Mouse (Mus musculus): Measurements from ENCODE around the gene Gm42957. TPM values are rescaled to one million over a fixed set of nuclear protein-coding genes. Genes with fewer than 3 reads are reported as not detected.
"Not testable (repeated sequence)": the region's sequence is repeated elsewhere in the genome, so short reads cannot be mapped to it uniquely, and the experiment has no call there.

The Gm42957 gene
- polyA plus RNA-seq, 1 experiment from 2014 or later: 0.08 TPM

DNA sequence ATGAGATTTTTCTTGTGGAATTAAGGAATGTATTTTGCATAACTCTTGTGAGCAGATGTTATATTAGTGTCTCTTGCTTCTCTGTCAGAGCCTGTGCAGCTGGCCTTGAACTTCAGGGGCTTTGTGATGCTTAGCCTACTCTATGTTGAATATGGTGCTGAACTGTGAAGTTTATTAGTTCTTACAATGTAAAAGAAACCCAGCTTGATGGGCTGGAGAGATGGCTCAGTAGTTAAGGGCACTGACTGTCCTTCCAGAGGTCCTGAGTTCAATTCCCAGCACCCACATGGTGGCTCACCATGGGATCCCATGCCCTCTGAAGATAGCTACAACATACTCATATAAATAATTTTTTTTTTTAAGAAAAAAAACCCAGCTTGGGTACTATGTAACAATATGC lies 3.2 kb upstream of the Gm42957 start:
- H3K4me2 ChIP-seq (replicated peaks): no peak overlapping the region
- peaks cover 37% of the 10 kb centered on the region for H3K4me1 ChIP-seq
- H3K36me3 ChIP-seq: peaks cover 23% of the 10 kb centered on the region
- no peak overlapping the region for H3K4me3 ChIP-seq
- H3K27ac ChIP-seq (replicated peaks): no peak overlapping the region
- H3K27me3 ChIP-seq: no peaks in the 10 kb centered on the region
- no peak overlapping the region for H3K9ac ChIP-seq (replicated peaks)
- H3K9me3 ChIP-seq: no peaks in the 10 kb centered on the region
- ATAC-seq (replicated peaks): no peak

DNA sequence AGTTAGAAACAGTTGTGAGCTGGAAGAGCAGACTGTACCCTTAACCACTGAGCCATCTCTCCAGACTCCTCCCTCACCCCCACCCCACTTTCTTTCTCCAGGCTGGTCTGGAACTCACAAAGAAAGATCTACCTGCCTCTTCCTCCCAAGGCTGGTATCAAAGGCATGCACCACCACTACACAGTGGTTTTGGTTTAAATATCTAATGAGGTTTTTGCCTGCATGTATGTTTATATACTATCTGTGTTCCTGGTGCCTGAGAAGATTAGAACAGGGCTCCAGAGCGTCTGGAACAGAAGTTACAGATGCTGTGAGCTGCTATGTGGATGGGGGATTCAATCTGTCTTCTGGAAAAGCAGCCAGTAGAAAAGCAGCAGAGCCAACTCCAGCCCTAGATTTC lies 1.3 kb upstream of the Gm42957 start:
- Histone ChIP-seq H3K4me3 (no peak overlapping the region), H3K9me3 (no peaks in the 10 kb centered on the region), H3K27me3 (no peaks in the 10 kb centered on the region), H3K4me1 (peaks cover 40% of the 10 kb centered on the region), H3K27ac (replicated peaks) (no peak overlapping the region), H3K9ac (replicated peaks) (no peak overlapping the region), H3K36me3 (peaks cover 37% of the 10 kb centered on the region), H3K4me2 (replicated peaks) (no peak overlapping the region)
- 84% methylated on average over 1 of the region's 1 CpGs for WGBS
- no peak for ATAC-seq (replicated peaks)

- 10% methylated on average over 15 of the region's 15 CpGs for WGBS
- peaks cover 28% of the 10 kb centered on the region for H3K4me1 ChIP-seq
- peak overlapping the region; percentile 98 for H3K9ac ChIP-seq (replicated peaks)
- H3K36me3 ChIP-seq: peaks cover 42% of the 10 kb centered on the region
- no peaks in the 10 kb centered on the region for H3K27me3 ChIP-seq
- no peak for ATAC-seq (replicated peaks)
- peak overlapping the region; percentile 84 for H3K4me2 ChIP-seq (replicated peaks)
- no peaks in the 10 kb centered on the region for H3K9me3 ChIP-seq
- H3K27ac ChIP-seq (replicated peaks): peak overlapping the region; percentile 91
- H3K4me3 ChIP-seq: peak overlapping the region; percentile 93
These were observed 632 bp downstream of the Gm42957 start for GRCm38 (mm10) chr3:96635906-96636305.

DNA sequence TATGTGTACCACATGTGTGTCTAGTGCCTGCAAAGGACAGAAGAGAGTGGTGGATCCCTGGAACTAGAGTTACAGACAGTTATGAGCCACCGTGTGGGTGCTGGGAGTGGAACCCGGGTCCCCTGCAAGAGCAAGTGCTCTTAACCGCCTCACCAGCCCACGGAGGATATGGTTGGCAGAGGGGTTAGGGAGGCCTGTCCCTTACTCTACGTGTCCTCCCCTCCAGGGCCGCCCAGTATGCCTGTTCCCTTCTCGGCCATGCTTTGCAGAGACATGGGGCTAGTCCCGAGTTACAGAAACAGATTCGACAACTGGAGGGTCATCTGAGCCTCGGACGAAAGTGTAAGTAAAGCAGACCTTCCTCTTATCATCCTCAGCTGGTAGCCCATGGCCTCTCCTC lies 1.2 kb downstream of the Gm42957 start:
- H3K27me3 ChIP-seq: no peaks in the 10 kb centered on the region
- H3K27ac ChIP-seq (replicated peaks): no peak overlapping the region
- ATAC-seq (replicated peaks): no peak
- H3K4me1 ChIP-seq: peaks cover 24% of the 10 kb centered on the region
- peaks cover 39% of the 10 kb centered on the region for H3K36me3 ChIP-seq
- H3K4me3 ChIP-seq: peak overlapping the region; percentile 93
- 69% methylated on average over 11 of the region's 11 CpGs for whole genome bisulfite sequencing
- no peak overlapping the region; the same call in 1 of the 2 replicates for H3K9ac ChIP-seq (replicated peaks)
- peak overlapping the region; percentile 84 for H3K4me2 ChIP-seq (replicated peaks)
- no peaks in the 10 kb centered on the region for H3K9me3 ChIP-seq

- Histone ChIP-seq H3K27me3 (no peaks in the 10 kb centered on the region), H3K27ac (replicated peaks) (no peak overlapping the region), H3K9me3 (no peaks in the 10 kb centered on the region), H3K4me3 (no peak overlapping the region), H3K36me3 (peaks cover 35% of the 10 kb centered on the region), H3K9ac (replicated peaks) (no peak overlapping the region), H3K4me1 (peaks cover 24% of the 10 kb centered on the region), H3K4me2 (replicated peaks) (no peak overlapping the region)
- WGBS: 76% methylated on average over 1 of the region's 1 CpGs
- no peak for ATAC-seq (replicated peaks)
These were observed 3.9 kb downstream of the Gm42957 start for GRCm38 (mm10) chr3:96639219-96639618.

- H3K9me3 ChIP-seq: no peaks in the 10 kb centered on the region
- WGBS: 64% methylated on average over 7 of the region's 7 CpGs
- H3K9ac ChIP-seq (replicated peaks): no peak within 1 kb of the TSS
- no peak within 1 kb of the TSS for H3K4me3 ChIP-seq
- H3K27ac ChIP-seq (replicated peaks): no peak within 1 kb of the TSS
- H3K4me2 ChIP-seq (replicated peaks): no peak within 1 kb of the TSS
- no peaks in the 10 kb centered on the region for H3K4me1 ChIP-seq
- ATAC-seq (replicated peaks): no peak
- H3K27me3 ChIP-seq: no peaks in the 10 kb centered on the region
- H3K36me3 ChIP-seq: peaks cover 21% of the 10 kb centered on the region
These were observed 9.9 kb downstream of the Gm42957 start, which contains the start of gene Itga10 for GRCm38 (mm10) chr3:96645018-96645649. Itga10 (plus strand) TSS chr3:96645584.

DNA sequence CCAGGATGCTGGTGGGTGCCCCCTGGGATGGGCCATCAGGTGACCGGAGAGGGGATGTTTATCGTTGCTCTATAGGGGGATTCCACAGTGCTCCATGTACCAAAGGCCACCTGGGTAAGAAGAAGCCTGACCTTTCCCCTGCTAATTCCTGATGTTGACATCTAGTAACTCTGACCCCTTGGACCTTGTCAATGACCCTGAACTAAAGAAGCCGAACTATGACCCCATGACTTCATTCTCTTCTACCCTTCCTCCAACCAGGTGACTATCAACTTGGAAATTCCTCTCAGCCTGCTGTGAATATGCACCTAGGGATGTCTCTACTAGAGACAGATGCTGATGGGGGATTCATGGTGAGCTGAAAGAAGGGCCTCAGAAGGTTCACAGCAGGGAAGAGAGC lies 12.1 kb downstream of the Gm42957 start:
- WGBS: 85% methylated on average over 3 of the region's 3 CpGs
- H3K9me3 ChIP-seq: no peaks in the 10 kb centered on the region
- H3K4me1 ChIP-seq: no peaks in the 10 kb centered on the region
- no peaks in the 10 kb centered on the region for H3K27me3 ChIP-seq
- H3K27ac ChIP-seq (replicated peaks): no peak overlapping the region
- no peak overlapping the region for H3K9ac ChIP-seq (replicated peaks)
- H3K4me2 ChIP-seq (replicated peaks): no peak overlapping the region
- peaks cover 18% of the 10 kb centered on the region for H3K36me3 ChIP-seq
- no peak for ATAC-seq (replicated peaks)
- no peak overlapping the region for H3K4me3 ChIP-seq

DNA sequence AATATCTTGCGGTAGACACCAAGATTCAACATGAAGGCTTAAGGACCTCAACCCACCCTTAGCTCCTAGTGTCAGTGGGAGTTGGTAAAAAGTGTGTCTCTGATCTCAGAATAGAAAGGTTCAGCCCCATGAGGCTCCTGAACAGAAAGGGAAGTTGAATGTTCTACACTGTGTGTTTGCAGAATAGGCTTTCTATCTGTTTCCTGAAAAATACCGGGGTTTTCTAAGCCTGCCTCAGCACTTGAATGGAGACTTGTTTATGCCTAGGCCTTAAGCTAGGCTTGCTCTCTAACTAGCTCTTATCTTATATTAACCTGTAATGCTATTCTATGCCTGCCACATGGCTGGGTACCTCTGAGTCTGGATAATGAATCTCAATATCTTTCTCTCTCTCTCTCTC lies 25.6 kb downstream of the Gm42957 start:
- no peaks in the 10 kb centered on the region for H3K9me3 ChIP-seq
- H3K27ac ChIP-seq (replicated peaks): no peak overlapping the region
- no peak overlapping the region for H3K4me3 ChIP-seq
- no peak for ATAC-seq (replicated peaks)
- peaks cover 10% of the 10 kb centered on the region for H3K4me1 ChIP-seq
- H3K4me2 ChIP-seq (replicated peaks): no peak overlapping the region
- WGBS: 94% methylated on average over 2 of the region's 2 CpGs
- no peaks in the 10 kb centered on the region for H3K27me3 ChIP-seq
- no peak overlapping the region for H3K9ac ChIP-seq (replicated peaks)
- no peaks in the 10 kb centered on the region for H3K36me3 ChIP-seq

- 37% methylated on average over 8 of the region's 8 CpGs for WGBS
- Histone ChIP-seq H3K4me2 (replicated peaks) (peak overlapping the region; percentile 64), H3K4me3 (peak overlapping the region; percentile 40), H3K9me3 (no peaks in the 10 kb centered on the region), H3K4me1 (peaks cover 10% of the 10 kb centered on the region), H3K27me3 (no peaks in the 10 kb centered on the region), H3K9ac (replicated peaks) (peak overlapping the region; percentile 52; the same call in 1 of the 2 replicates), H3K27ac (replicated peaks) (peak overlapping the region; percentile 74; the same call in 1 of the 2 replicates), H3K36me3 (no peaks in the 10 kb centered on the region)
- ATAC-seq (replicated peaks): peak; percentile 38; the same call in 1 of the 2 replicates
These were observed 27.6 kb downstream of the Gm42957 start for GRCm38 (mm10) chr3:96662731-96663316.

DNA sequence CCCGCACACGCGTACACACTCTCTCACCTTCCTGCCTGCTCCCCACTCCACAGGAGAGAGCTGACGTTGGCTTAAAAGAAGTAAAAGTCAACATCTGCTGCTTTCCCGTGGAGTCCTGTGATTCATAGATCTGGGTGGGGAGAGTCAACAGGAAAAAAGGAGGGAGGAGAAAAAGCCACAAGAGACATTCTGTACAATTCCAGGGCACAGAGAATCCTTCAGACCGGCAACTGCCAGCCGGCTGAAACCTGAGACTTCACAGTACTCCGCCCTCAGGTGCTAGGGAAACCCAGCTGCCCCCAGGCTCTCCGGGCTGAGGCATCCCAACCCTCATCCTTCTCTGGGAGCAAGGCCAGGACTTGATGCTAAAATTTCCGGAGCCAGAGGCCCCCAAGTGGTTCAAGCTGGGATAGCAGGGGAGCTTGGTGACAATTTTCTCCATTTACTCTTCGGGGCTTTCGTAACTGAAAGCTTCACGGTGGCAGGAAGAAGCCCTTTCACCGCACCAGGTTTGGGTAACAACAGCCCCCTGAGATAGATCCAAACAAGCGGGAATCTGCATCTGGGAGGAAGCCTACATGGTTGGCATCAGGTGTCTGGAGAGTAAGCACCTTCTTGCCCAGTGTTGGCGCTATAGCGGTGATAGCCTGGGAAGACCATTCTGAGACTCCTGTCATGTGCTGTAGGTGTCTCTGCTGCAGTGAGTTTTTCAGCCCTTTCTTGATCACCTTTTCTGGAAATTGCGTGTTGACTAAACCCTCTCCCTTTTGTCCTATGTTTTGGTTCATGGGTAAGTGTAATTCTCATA lies 28.4 kb downstream of the Gm42957 start:
- Histone ChIP-seq H3K4me3 (peak overlapping the region; percentile 40), H3K27me3 (no peaks in the 10 kb centered on the region), H3K9ac (replicated peaks) (peak overlapping the region; percentile 52), H3K4me1 (peaks cover 10% of the 10 kb centered on the region), H3K36me3 (no peaks in the 10 kb centered on the region), H3K27ac (replicated peaks) (peak overlapping the region; percentile 74), H3K4me2 (replicated peaks) (peak overlapping the region; percentile 64), H3K9me3 (no peaks in the 10 kb centered on the region)
- ATAC-seq (replicated peaks): peak; percentile 84
- 6% methylated on average over 15 of the region's 18 CpGs for WGBS

DNA sequence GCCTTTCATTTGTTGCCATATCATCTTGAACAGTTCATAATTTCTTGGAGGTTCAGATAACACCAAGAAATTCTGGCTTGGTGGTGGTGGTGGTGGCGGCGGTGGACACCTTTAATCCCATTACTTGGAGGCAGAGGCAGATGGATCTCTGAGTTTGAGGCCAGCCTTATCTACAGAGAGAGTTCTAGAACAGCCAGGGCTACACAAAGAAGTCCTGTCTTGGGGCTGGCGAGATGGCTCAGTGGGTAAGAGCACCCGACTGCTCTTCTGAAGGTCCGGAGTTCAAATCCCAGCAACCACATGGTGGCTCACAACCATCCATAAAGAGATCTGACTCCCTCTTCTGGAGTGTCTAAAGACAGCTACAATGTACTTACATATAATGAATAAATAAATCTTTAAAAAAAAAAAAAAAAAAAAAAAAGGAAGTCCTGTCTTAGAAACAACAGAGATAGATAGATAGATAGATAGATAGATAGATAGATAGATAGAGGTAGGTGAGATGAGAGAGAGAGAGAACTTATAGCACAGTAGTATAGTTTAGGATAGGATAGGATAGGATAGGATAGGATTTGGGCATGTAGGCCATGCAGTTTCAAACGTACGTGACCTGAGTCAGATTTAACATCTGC lies 30.6 kb downstream of the Gm42957 start:
- H3K4me2 ChIP-seq (replicated peaks); H3K36me3 ChIP-seq; H3K27ac ChIP-seq (replicated peaks); H3K4me3 ChIP-seq; H3K9me3 ChIP-seq; H3K9ac ChIP-seq (replicated peaks); H3K27me3 ChIP-seq; ATAC-seq (replicated peaks): not testable (repeated sequence)
- 90% methylated on average over 7 of the region's 7 CpGs for WGBS
- peaks cover 15% of the 10 kb centered on the region for H3K4me1 ChIP-seq

DNA sequence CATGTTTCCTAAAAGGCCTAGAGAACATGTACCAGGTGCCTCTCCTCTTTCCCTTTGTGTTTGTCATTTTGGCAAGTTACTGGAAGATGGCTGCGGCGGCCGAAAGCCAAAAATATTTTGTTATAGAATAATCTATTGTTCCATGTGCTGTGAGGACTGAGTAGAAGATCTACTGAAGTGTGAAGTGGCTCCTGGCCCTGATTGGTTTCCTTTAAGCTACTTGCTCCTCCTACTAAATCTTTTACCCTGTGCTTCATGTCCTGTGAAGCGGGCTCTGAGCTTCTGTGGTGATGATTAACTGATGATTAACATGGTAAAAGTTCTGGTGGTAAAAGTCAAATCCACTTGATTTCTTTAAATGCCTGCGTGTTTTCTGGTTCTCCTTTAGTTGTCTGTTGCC lies 31.6 kb downstream of the Gm42957 start:
- no peak overlapping the region for H3K27ac ChIP-seq (replicated peaks)
- no peak overlapping the region for H3K9ac ChIP-seq (replicated peaks)
- no peak overlapping the region for H3K4me3 ChIP-seq
- no peaks in the 10 kb centered on the region; the same call in 1 of the 2 replicates for H3K27me3 ChIP-seq
- no peaks in the 10 kb centered on the region for H3K36me3 ChIP-seq
- no peak for ATAC-seq (replicated peaks)
- peaks cover 15% of the 10 kb centered on the region for H3K4me1 ChIP-seq
- 91% methylated on average over 5 of the region's 5 CpGs for WGBS
- no peak overlapping the region for H3K4me2 ChIP-seq (replicated peaks)
- H3K9me3 ChIP-seq: no peaks in the 10 kb centered on the region

Data from forebrain, embryonic 15.5 days (tissue).